Mouse (Mus musculus) cerebellum, postnatal 4 days (tissue): ENCODE results near the gene Zfp652.
A peak's percentile ranks its signal among the peaks of the same experiment; 100 is the strongest.

Experiments used
- DNase-seq, 2 experiments: peaks; one replicate each; pipeline ENCODE4 v3.0.0; 2022; ENCODE audit warnings: low spot score in 2 of 2, mixed read lengths in 1 of 2

Zfp652 gene

GRCm38 (mm10) chr11:95809603-95810002 lies 97.1 kb downstream of the Zfp652 start:
- DNase-seq, result no peak

GRCm38 (mm10) chr11:95810828-95811227 lies 98.4 kb downstream of the Zfp652 start:
- no peak for DNase-seq

GRCm38 (mm10) chr11:95811741-95812140 lies 99.3 kb downstream of the Zfp652 start:
- no peak for DNase-seq

- DNase-seq, result no peak
Observed at GRCm38 (mm10) chr11:95812224-95812623, 99.8 kb downstream of the Zfp652 start.

- DNase-seq, result no peak
Observed at GRCm38 (mm10) chr11:95814101-95814500, 101.6 kb downstream of the Zfp652 start.

GRCm38 (mm10) chr11:95814857-95815256 lies 102.4 kb downstream of the Zfp652 start:
- DNase-seq, result no peak

- DNase-seq, result no peak
Observed at GRCm38 (mm10) chr11:95815412-95815811, 102.9 kb downstream of the Zfp652 start.

- no peak for DNase-seq
Observed at GRCm38 (mm10) chr11:95819138-95819537, 106.7 kb downstream of the Zfp652 start.

- DNase-seq, result no peak
Observed at GRCm38 (mm10) chr11:95821511-95821910, 109.0 kb downstream of the Zfp652 start.

- no peak for DNase-seq
Observed at GRCm38 (mm10) chr11:95822437-95822836, 110.0 kb downstream of the Zfp652 start.

GRCm38 (mm10) chr11:95824071-95824876 lies 111.8 kb downstream of the Zfp652 start, which contains the start of gene Phospho1:
Phospho1 (plus strand) TSS chr11:95824499.
- DNase-seq, result peak; percentile 83 to 89

GRCm38 (mm10) chr11:95824877-95825243 lies 112.4 kb downstream of the Zfp652 start:
- peak in 1 of 2 experiments; percentile 32 for DNase-seq

GRCm38 (mm10) chr11:95825625-95826024 lies 113.2 kb downstream of the Zfp652 start:
- no peak for DNase-seq

GRCm38 (mm10) chr11:95826317-95827167 lies 114.1 kb downstream of the Zfp652 start:
- DNase-seq, result no peak

GRCm38 (mm10) chr11:95827168-95827447 lies 114.6 kb downstream of the Zfp652 start:
- DNase-seq, result no peak

GRCm38 (mm10) chr11:95827464-95828085 lies 115.1 kb downstream of the Zfp652 start:
- peak; percentile 45 to 67 for DNase-seq

GRCm38 (mm10) chr11:95828181-95828964 lies 115.9 kb downstream of the Zfp652 start:
- no peak for DNase-seq

- DNase-seq, result no peak
Observed at GRCm38 (mm10) chr11:95829526-95830050, 117.1 kb downstream of the Zfp652 start.

GRCm38 (mm10) chr11:95830411-95831275 lies 118.2 kb downstream of the Zfp652 start:
- no peak for DNase-seq

GRCm38 (mm10) chr11:95831276-95831619 lies 118.8 kb downstream of the Zfp652 start:
- DNase-seq, result no peak

- DNase-seq, result no peak
Observed at GRCm38 (mm10) chr11:95831641-95832040, 119.2 kb downstream of the Zfp652 start.
